Mouse (Mus musculus) C2C12 (cell line): Measurements from ENCODE around the gene Arhgef10l.
A peak's percentile ranks its signal among the peaks of the same experiment; 100 is the strongest.

ENCODE experiments used
- CEBPB ChIP-seq: IDR thresholded peaks from one replicate; pipeline ENCODE4 v1.6.1; 2011; ENCODE audit warnings: low read depth, mild to moderate bottlenecking, control low read depth, moderate library complexity
- CTCF ChIP-seq: IDR thresholded peaks from one replicate; pipeline ENCODE4 v1.5.1; 2011; ENCODE audit not compliant: control insufficient read depth, insufficient read depth, insufficient read length
- MAX ChIP-seq: IDR thresholded peaks from one replicate; pipeline ENCODE4 v1.6.1; 2011; ENCODE audit warnings: mild to moderate bottlenecking, control low read depth
- MYOD1 ChIP-seq: IDR thresholded peaks from one replicate; pipeline ENCODE4 v1.6.1; 2011; ENCODE audit warnings: low read depth; ENCODE audit not compliant: control insufficient read depth, insufficient read length
- MYOG ChIP-seq: IDR thresholded peaks from one replicate; pipeline ENCODE4 v1.6.1; 2011; ENCODE audit not compliant: control insufficient read depth, insufficient read length; ENCODE audit errors: extremely low read depth
- USF1 ChIP-seq: IDR thresholded peaks from one replicate; pipeline ENCODE4 v1.6.1; 2011; ENCODE audit warnings: low read depth, mild to moderate bottlenecking, control low read depth, moderate library complexity

DNA sequence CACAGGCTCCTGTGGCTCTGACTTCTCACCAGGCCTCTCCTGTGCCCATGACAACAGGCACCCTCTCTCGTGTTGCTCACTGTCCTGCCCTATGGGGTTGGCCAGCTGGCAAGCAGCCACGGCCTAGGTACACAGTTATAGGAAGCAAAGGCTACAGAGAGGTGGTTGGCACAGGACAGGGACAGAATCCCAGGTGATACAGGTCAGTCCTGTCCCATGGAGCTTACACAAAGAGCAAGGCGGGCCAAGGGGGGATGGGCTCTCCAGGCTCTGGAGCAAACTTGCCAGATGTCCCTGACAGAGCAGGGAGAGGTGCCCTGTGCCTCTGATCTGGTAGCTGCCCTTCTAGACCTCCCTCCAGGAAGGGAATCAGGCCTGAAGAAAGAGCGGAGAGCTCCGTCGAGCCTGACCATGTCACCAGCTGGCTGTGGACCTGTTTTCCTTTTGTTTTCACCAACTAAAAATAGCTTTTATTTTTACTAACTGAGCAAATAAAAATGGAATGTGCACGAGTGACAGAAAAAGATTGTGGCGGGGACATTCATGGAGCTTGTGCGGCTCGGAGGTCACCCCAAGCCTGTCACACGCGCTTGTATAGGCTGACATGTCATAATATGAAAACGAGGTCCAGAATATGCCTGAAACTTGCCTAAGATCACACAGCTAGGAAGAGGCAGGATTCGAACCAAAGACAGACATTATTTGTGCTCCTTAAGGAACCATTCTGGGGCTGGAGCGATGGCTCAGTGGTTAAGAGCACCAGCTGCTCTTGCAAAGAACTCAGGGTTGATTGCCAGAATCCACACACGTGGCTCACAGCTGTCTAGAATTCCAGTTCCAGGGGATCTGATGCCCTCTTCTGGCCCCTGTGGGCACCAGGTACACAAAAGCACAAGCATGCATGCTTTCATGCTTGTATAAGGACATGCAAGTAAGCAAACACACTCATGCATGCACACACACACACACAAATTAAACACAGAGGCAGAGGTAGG is 48.1 kb downstream of the Arhgef10l start:
- TF ChIP-seq CTCF (peak; percentile 37), MYOG (no peak), CEBPB (no peak), USF1 (peak; percentile 23), MAX (peak; percentile 52), MYOD1 (peak; percentile 11)
